Mouse (Mus musculus) Muller cell, postnatal 12 days (primary cell): ENCODE measurements around the gene Npcd.

Experiments used
- DNase-seq: peaks from one replicate; pipeline ENCODE4 v3.0.0-alpha.2; 2015; ENCODE audit errors: inconsistent ontology term

The Npcd gene

GRCm38 (mm10) chr15:79834130-79834880, at the start of gene Npcd, which contains the start of gene Cbx6:
TSS of gene Npcd (minus strand) at chr15:79834237.
TSS of gene Cbx6 (minus strand) at chr15:79834688.
- peak; percentile 98 for DNase-seq

- DNase-seq: peak; percentile 98
These were observed 49.4 kb upstream of the Npcd start for GRCm38 (mm10) chr15:79883352-79883822.

GRCm38 (mm10) chr15:79882623-79883267, 48.7 kb upstream of the Npcd start:
- peak; percentile 57 for DNase-seq

GRCm38 (mm10) chr15:79880477-79880876, 46.4 kb upstream of the Npcd start:
- no peak for DNase-seq

GRCm38 (mm10) chr15:79879319-79879718, 45.3 kb upstream of the Npcd start:
- DNase-seq: peak; percentile 96

GRCm38 (mm10) chr15:79878725-79879136, 44.7 kb upstream of the Npcd start:
- peak; percentile 38 for DNase-seq

- no peak for DNase-seq
These were observed 41.4 kb upstream of the Npcd start for GRCm38 (mm10) chr15:79875261-79875995.

DNA sequence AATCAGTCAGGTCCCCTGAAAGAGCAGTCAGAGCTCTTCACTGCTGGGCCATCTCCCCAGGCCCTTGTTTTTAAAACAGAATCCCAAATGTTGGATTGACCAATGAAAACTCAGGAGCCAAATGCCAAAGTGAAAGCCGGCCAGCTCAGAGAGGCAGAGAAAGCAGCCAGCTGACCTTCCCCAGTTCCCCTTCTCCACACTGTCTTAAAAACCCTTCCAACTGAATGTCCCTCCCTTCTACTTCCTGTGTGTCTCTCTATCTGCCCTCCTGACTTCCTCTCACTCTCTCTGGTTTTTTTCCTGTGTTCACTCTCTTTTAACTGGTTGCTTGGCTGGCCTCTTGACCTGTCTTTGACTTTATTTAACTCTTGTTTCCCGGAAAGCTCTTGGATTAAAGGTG, 40.0 kb upstream of the Npcd start:
- DNase-seq: no peak

- DNase-seq: no peak
These were observed 39.5 kb upstream of the Npcd start for GRCm38 (mm10) chr15:79873545-79873944.

GRCm38 (mm10) chr15:79867260-79868002, 33.4 kb upstream of the Npcd start:
- DNase-seq: no peak

DNA sequence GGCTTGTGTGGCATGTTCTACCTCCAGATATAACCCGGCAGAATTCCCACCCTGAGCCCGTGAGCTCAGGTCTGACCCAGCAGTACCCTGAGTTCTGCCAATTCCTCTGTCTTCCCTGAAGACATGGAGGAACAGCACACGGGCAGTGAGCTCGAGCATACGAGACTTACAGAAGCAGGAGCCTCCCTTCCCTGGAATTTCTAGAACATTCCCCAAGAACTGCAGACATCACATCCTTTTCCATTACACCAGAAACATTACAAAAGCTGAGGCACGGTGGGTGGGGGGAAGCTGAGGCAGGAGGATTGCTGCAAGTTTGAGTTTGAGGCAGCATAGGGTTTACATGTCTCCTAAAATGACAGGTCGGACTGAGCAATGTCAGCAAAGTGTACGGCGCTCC, 25.8 kb upstream of the Npcd start:
- DNase-seq: no peak

DNA sequence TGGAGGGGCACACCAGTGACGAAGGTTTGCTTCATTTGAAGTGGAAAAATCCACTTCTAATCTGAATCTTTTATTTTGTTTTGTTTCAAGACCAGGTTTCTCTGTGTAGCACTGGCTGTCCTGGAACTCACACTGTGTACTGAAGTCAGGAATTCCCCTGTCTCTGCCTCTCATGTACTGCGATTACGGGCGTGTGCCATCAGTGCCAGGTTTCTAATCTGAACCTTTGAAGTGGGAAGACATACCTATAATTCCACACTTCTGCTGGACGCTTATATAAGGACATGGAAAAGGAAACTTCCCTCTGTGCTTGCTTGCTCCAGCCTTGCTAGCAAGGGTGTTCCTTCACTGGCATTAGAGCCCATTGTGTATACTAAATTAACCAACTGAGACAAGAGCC, 24.9 kb upstream of the Npcd start:
- peak; percentile 44 for DNase-seq

GRCm38 (mm10) chr15:79850143-79850542, 16.1 kb upstream of the Npcd start:
- no peak for DNase-seq

- peak; percentile 73 for DNase-seq
These were observed 13.1 kb upstream of the Npcd start for GRCm38 (mm10) chr15:79847100-79847499.

DNA sequence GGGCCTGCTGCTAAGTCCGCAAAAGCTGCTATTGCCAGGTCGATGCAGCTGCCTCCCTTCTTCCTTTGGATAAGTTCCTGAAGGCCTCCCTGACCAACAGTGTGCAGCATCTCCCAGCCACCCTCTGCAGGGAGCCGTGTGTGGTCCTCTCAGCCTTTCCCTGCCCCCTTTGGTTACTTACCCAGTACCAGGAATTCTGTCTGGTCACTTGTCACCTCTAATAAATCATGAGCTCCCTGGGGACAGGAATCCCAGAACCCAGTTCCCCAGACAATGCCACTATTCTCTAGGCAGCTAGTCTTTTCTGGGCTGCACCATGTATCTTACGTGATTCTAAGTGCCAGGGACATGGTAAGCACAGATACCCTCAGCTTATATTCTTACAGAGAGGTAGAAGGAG, 11.9 kb upstream of the Npcd start:
- DNase-seq: peak; percentile 88

DNA sequence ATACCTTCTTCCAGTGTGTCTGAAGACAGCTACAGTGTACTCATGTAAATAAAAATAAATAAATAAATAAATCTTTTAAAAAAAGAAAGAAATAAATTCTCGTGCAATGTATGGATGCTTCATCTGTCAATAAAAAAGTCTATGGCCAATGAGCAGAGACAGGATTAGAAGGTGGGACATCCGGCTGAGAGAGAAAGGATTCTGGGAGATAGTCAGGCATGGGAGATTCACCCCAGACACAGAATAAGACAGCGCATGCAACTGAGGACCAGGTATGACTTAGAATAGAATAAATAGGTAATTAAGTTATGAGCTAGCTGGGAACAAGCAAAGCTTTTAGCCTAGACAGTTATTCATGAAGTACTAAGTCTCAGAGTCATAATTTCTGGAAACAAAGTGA, 8.9 kb upstream of the Npcd start:
- no peak for DNase-seq

- DNase-seq: no peak
These were observed 6.2 kb upstream of the Npcd start for GRCm38 (mm10) chr15:79840281-79840680.

GRCm38 (mm10) chr15:79834881-79835260, 834 bp upstream of the Npcd start:
- DNase-seq: no peak

DNA sequence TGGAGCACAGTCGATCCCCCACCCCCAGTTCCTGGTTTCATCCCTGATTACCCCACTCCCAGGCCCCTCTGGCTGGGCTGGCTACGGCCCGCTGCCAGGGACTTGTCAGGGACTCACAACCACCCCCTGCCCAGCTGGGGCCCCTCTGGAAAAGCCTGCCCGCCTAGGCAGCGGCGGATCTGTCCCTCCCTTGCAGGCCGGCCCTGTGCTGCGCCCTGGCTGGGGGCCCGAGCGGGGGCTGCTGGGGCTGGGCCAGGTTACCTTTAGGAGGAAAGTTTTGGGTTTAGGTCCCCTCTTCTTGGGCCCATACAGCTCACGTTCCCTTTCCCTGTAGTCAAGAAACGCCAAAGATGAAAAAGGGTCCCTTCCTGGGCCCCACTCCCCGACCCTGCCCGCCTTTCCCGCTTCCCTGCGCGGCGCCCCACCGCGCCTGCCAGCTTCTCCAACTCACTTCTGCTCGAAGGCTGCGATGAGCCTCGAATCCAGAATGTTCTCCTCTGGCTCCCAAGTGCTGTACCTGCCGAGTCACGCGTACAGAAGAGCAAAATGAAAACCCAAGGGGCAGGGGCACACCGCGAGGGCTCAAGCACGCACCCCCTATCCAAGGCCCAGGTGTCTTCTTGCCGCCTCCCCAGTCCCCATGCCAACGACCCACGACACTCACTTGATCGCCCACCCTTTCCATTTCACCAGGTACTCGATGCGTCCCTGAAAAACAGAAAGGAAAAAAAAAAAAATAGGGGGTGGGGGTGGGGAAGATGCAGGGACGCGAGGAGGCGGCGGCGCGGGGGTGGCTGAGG, 586 bp downstream of the Npcd start:
- DNase-seq: peak; percentile 43

GRCm38 (mm10) chr15:79832064-79832900, 1.8 kb downstream of the Npcd start:
- peak; percentile 70 for DNase-seq
